Mouse (Mus musculus) layer of hippocampus, adult 18-20 months (tissue): Measurements from ENCODE around the gene Defb25. TPM values are rescaled to one million over a fixed set of nuclear protein-coding genes. Genes with fewer than 3 reads are reported as not detected.
A peak's percentile ranks its signal among the peaks of the same experiment; 100 is the strongest.

Experiments used
- DNase-seq, 2 experiments: peaks; one replicate each; pipeline ENCODE4 v3.0.0; 2022; ENCODE audit warnings: low spot score in 2 of 2
- total RNA-seq, 2 experiments: library from RNA; stranded (reverse); gene quantifications; 2 replicates each; pipeline ENCODE4 v1.2.3; 2021

Defb25 gene
- total RNA-seq, 2 experiments from 2014 or later = not detected

DNA sequence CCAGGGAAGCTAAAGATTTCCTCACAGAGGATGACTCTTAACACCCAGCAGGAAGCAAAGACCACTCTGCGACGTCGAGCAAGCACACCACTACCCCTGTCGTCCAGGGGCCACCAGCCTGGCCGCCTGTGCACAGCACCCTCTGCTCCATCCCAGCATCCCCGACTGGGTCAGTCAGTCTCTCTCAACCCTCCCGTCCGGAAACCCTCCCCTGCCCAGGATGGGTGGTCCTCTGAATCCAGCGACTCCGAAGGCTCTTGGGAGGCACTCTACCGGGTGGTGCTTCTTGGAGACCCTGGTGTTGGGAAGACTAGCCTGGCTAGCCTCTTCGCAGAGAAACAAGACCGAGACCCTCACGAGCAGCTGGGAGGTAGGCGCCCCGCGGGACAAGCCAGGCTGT is 5.2 kb upstream of the Defb25 start:
- no peak for DNase-seq

DNA sequence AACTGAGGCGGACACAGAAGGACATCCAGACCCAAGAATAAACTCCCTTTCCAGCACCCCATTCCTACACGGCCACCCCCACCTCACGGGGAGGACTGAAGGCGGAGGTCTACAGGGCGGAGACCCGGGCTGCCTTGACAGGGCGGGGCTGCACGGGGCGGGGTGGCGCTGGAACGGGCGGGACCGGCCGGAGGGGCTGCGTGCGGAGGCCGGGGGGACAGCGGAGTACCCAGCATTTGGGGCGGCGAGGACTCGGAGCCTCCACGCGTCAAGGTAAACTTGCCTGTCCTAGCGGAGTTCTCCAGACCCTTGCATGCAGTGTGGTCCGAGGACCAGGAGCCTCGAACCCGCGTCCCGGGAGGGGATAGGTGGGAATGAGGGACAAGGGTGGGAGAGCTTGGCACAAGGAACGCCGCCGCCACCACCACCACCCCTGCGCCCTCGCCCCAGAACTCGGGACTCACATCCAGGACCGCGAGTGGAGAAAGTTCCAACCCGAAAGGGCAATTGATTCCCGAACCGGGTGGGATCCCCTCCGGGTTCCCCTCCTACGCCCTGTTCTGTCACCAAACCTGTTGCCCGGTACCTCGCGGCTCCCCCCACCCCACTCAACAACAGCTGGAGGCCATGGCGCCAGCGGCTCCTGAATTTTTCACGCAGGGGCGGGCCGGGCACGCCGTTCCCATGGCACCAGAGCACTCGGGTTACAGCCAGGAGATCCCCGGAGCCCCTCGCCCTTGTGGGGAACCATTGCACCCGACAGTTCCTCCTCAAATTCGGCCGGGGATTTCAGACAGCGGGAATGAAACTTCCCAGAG is 4.1 kb upstream of the Defb25 start, which contains the start of gene Rem1:
Rem1 (plus strand) TSS at position 178 of the 818 bp plus-strand sequence.
- DNase-seq = no peak

- DNase-seq = no peak
Measured at GRCm38 (mm10) chr2:152625256-152625655, 2.4 kb upstream of the Defb25 start.

GRCm38 (mm10) chr2:152624566-152624965 is 1.7 kb upstream of the Defb25 start:
- no peak for DNase-seq

DNA sequence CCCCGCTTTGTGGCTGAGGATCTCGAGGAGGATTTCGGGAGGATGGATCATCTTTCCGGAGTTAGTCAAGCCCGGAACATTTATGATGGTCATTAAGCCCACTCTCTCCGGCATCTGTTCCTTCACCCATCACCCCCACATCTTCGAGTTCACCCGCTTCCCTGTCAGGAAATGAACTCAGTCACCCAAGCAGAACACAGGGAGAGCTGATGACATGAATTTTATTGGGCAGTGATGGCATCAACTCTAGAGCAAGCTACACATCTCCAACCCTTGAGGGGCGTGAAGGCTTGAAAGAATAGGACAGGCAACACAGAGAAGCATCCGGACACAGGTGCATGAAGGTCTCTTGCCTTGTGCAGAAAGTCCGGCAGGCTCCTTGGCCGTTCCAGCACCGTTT is 702 bp downstream of the Defb25 start:
- DNase-seq = no peak

- peak in 1 of 2 experiments; percentile 28 for DNase-seq
Measured at GRCm38 (mm10) chr2:152620367-152621134, 2.3 kb downstream of the Defb25 start.

- no peak for DNase-seq
Measured at GRCm38 (mm10) chr2:152617374-152617773, 5.5 kb downstream of the Defb25 start.

- DNase-seq = no peak
Measured at GRCm38 (mm10) chr2:152616470-152616869, 6.4 kb downstream of the Defb25 start.

DNA sequence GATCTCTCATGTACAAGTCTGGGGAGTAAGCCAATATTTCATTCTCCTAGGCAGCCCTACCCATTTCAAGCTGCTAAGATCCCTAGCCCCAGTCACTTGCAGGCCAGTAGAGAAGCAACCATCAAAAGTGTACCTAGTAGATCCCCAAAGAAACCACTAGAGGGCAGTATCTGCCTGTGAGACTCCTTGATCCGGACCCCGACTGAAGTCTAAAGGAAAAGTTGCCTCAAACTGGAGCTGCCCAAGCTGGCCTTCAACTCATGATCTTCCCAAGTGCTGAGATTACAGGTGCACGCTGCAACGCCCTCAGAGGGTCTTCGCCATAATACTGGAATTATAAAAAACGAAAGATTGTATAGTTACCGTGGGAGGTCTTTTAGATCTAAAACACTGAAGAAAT is 7.3 kb downstream of the Defb25 start:
- DNase-seq = peak; percentile 36 to 81

GRCm38 (mm10) chr2:152612193-152612592 is 10.7 kb downstream of the Defb25 start:
- peak in 1 of 2 experiments; percentile 13 for DNase-seq

DNA sequence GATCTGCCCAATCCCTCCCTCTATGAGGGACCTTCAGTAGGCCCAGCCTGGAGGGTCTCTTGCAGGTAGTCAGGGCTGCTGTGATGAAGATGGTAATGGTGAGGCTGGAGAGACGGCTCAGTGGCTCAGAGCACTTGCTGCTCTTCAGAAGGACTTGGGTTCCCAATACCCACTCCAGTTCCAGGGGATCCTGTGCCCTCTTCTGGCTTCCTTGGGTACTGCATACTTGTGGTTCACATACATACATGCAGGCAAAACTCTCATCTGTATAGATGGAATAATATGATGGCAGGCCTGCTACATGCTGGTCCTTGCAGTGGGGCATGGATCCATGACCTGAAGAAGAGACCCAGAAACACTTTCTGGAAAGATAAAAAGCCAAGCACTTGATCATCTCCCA is 14.1 kb downstream of the Defb25 start:
- no peak for DNase-seq

- no peak for DNase-seq
Measured at GRCm38 (mm10) chr2:152607746-152608145, 15.1 kb downstream of the Defb25 start.

- peak in 1 of 2 experiments; percentile 46 for DNase-seq
Measured at GRCm38 (mm10) chr2:152604057-152604456, 18.8 kb downstream of the Defb25 start, which contains the start of gene Defb36. Defb36 (plus strand) TSS chr2:152604327.

DNA sequence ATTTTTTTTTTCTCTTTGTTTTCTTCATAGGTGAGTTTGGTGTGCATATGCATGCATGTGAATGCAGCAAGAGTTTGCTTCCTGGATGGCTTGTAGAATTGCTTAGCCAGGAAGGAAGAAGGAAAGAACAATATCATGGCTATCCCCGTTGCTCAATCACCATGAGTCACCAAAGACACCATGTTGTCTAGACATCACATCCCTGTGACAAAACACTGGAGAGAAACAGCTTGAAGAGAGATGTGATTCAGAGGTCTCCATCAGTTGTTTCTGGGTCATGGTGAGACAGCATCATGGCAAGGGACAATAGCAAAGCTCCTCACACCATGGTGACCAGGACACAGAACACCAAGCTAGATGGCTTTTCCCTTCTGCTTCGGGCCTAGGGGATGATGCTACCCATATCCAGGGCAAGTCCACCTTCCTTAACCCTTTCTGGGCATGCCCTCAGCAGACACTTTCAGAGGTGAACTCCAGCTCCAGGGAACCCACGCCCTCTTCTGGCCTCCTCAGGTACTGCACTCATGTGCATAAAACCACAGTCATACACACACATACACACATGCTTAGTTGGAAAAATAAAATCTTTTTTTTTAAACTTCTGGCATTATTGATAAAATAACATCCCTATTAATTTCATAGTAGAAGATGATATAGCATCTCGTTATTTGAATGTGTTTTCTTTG is 21.4 kb downstream of the Defb25 start:
- no peak for DNase-seq

- no peak for DNase-seq
Measured at GRCm38 (mm10) chr2:152600076-152600475, 22.8 kb downstream of the Defb25 start.

GRCm38 (mm10) chr2:152599299-152599698 is 23.6 kb downstream of the Defb25 start, which contains the start of gene Defb45:
Defb45 (minus strand) TSS chr2:152599399.
- no peak for DNase-seq

GRCm38 (mm10) chr2:152589021-152589420 is 33.8 kb downstream of the Defb25 start:
- no peak for DNase-seq

DNA sequence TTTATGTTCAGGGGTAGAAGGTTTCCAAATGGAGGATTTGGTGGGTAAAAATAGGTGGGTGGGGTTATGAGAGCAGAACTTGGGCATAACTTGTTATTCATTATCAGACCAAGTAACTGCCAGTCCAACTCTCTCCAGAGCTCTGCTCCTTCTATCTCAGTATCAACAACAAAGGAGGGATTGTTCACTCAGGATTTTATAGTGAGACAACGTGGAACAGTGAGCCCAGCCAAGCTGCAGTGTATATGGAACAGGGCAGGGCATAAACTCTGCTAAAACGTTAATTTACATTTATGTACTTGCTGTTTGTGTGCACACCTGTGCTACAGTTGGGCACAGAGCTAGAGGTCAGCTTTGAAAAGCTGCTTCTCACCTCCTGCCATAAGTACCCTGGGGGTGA is 34.4 kb downstream of the Defb25 start:
- no peak for DNase-seq

- peak in 1 of 2 experiments; percentile 19 for DNase-seq
Measured at GRCm38 (mm10) chr2:152586926-152587560, 35.8 kb downstream of the Defb25 start.

- DNase-seq = no peak
Measured at GRCm38 (mm10) chr2:152580612-152581011, 42.2 kb downstream of the Defb25 start.

DNA sequence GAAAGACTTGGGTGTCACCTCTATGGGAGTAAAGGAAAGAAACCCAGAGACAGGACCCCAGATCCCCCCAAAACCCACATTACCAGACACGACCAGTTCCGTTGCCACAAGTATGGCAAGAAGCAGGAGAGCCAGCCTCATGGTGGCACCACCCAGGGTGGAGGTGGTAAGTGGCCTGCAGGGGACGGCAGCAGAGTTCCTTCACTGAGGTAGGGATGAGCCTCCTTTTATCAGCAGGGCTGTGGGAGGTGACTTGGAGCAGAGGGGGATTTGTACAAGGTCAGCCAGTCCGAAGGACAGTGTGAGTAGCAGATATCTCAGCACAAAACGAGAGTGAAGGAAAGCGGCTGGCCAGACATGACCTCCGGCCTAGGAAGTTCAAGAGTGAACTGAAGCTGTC is 42.7 kb downstream of the Defb25 start, which contains the start of gene Defb19:
Defb19 (minus strand) TSS at position 206 of the 400 bp plus-strand sequence.
- DNase-seq = no peak
